Mouse (Mus musculus): Measurements from ENCODE around the gene Mta3. TPM values are rescaled to one million over a fixed set of nuclear protein-coding genes. Genes with fewer than 3 reads are reported as not detected.

Mta3 gene
- polyA plus RNA-seq, 1 experiment from 2014 or later: 44.5 TPM

DNA sequence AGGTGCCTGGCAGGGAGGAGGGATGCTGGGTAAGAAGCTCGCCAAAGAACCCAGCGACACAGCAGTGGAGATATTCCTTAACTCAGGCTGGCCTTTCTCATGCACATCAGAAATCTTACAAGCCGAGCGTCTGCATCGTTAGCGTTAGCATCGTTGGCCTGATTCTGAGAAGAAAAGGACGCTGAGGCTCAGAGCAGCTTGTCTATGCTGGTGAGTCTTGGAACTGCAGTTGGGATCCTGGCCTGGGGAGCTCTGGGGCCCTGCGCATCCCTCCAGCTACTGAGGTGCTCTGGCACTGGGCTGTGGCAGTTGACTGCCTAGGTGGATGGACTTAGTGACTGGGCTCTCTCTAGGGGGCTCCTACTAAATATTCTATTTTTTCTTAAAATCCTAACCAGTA is 133.2 kb downstream of the Mta3 start:
- Histone ChIP-seq H3K9me3 (replicated peaks; ENCODE audit: control insufficient read depth, low read length) (no peaks in the 10 kb centered on the region), H3K9ac (replicated peaks; ENCODE audit: low read length) (no peak overlapping the region), H3K36me3 (replicated peaks; ENCODE audit: control insufficient read depth, insufficient read depth, low read depth, low read length) (no peaks in the 10 kb centered on the region), H3K27ac (replicated peaks; ENCODE audit: low read depth, low read length) (no peak overlapping the region), H3K4me2 (ENCODE audit: low read depth, low read length) (no peak overlapping the region), H3K4me1 (ENCODE audit: control insufficient read depth, insufficient read depth, low read length) (no peaks in the 10 kb centered on the region), H3K27me3 (ENCODE audit: control insufficient read depth, insufficient read depth, low read length) (no peaks in the 10 kb centered on the region), H3K4me3 (ENCODE audit: low read depth, low read length) (no peak overlapping the region)
- ATAC-seq (replicated peaks; ENCODE audit: insufficient number of reproducible peaks, low FRiP score, low TSS enrichment, low read depth) (no peak), DNase-seq (ENCODE audit: low spot score) (no peak)
- WGBS: 65% methylated on average over 9 of the region's 9 CpGs

DNA sequence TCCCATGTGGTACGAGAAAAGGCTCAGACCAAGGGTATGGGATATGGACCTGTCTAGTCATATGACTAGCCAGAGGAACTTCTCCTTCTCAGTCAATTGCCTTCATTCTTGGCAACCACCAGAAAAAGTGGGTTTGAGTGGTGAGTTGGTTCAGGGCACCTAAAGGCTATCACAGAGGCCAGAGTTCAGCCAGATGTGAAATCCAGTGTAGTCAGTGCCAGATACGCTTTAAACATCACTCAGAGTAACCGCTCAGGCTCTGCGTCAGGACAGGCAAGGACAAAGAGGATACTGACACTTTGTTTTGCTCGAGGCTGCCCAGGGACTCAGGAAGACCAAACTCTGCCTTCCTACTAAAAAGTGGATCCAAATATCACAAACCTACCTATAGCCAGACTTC is 135.0 kb downstream of the Mta3 start:
- no peak for ATAC-seq (replicated peaks; ENCODE audit: insufficient number of reproducible peaks, low FRiP score, low TSS enrichment, low read depth)
- 71% methylated on average over 5 of the region's 5 CpGs for WGBS

DNA sequence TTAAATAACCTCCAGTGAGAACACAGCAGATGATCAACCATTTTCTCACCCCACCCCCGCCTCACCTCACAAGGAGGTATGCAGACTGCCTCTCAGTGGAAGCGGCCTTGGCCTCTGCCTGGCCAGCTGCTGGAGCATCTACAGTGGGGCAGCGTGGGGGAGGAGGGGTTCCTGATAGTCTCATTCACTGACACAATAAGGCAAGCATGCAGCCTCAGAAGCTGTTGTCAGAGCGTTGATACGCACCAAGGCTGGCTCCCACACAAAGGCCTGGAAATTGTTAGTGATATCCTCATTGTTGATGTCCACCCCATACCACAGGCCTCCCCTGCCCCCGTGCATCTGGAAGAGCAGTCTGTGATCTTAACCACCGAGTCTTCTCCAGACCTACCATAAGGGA is 137.8 kb downstream of the Mta3 start:
- no peak overlapping the region for H3K27ac ChIP-seq (replicated peaks; ENCODE audit: low read depth, low read length)
- no peaks in the 10 kb centered on the region for H3K36me3 ChIP-seq (replicated peaks; ENCODE audit: control insufficient read depth, insufficient read depth, low read depth, low read length)
- no peak overlapping the region for H3K4me3 ChIP-seq (ENCODE audit: low read depth, low read length)
- ATAC-seq (replicated peaks; ENCODE audit: insufficient number of reproducible peaks, low FRiP score, low TSS enrichment, low read depth): no peak
- H3K4me2 ChIP-seq (ENCODE audit: low read depth, low read length): no peak overlapping the region
- H3K9ac ChIP-seq (replicated peaks; ENCODE audit: low read length): no peak overlapping the region
- H3K27me3 ChIP-seq (ENCODE audit: control insufficient read depth, insufficient read depth, low read length): no peaks in the 10 kb centered on the region
- H3K9me3 ChIP-seq (replicated peaks; ENCODE audit: control insufficient read depth, low read length): no peaks in the 10 kb centered on the region
- WGBS: 68% methylated on average over 7 of the region's 7 CpGs
- no peak for DNase-seq (ENCODE audit: low spot score)
- H3K4me1 ChIP-seq (ENCODE audit: control insufficient read depth, insufficient read depth, low read length): no peaks in the 10 kb centered on the region

More for the DNA sequence above, 135.0 kb downstream of the Mta3 start:
- no peak overlapping the region for H3K9ac ChIP-seq (replicated peaks; ENCODE audit: low read length)
- no peak overlapping the region for H3K4me2 ChIP-seq (ENCODE audit: low read depth, low read length)
- H3K4me3 ChIP-seq (ENCODE audit: low read depth, low read length): no peak overlapping the region
- no peaks in the 10 kb centered on the region for H3K27me3 ChIP-seq (ENCODE audit: control insufficient read depth, insufficient read depth, low read length)
- no peaks in the 10 kb centered on the region for H3K36me3 ChIP-seq (replicated peaks; ENCODE audit: control insufficient read depth, insufficient read depth, low read depth, low read length)
- no peak for DNase-seq (ENCODE audit: low spot score)
- H3K4me1 ChIP-seq (ENCODE audit: control insufficient read depth, insufficient read depth, low read length): no peaks in the 10 kb centered on the region
- no peak overlapping the region for H3K27ac ChIP-seq (replicated peaks; ENCODE audit: low read depth, low read length)
- no peaks in the 10 kb centered on the region for H3K9me3 ChIP-seq (replicated peaks; ENCODE audit: control insufficient read depth, low read length)

DNA sequence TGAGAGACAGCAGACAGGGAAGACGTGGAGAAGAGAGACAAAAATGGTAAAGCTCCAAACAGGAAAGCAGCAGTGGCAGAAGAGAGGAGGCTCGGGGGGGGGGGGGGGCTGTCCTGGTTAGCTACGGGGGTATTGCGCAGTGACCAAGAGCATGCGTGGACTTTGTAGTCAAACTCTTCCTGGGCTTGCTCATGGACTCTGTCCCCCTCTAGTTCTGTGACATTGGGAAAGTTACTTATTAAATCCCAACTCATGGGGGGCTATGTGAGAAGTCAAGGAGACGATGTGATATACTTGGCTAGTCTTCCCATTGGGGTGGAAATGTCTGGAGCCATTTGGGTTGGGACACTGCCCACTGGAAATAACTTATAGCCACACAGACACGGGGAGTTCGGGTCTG is 139.6 kb downstream of the Mta3 start:
- H3K4me1 ChIP-seq (ENCODE audit: control insufficient read depth, insufficient read depth, low read length): no peaks in the 10 kb centered on the region; the same call in 1 of the 2 replicates
- no peaks in the 10 kb centered on the region for H3K36me3 ChIP-seq (replicated peaks; ENCODE audit: control insufficient read depth, insufficient read depth, low read depth, low read length)
- ATAC-seq (replicated peaks; ENCODE audit: insufficient number of reproducible peaks, low FRiP score, low TSS enrichment, low read depth) (no peak), DNase-seq (ENCODE audit: low spot score) (no peak)
- H3K4me3 ChIP-seq (ENCODE audit: low read depth, low read length): no peak overlapping the region
- H3K27ac ChIP-seq (replicated peaks; ENCODE audit: low read depth, low read length): no peak overlapping the region
- H3K9ac ChIP-seq (replicated peaks; ENCODE audit: low read length): no peak overlapping the region
- H3K9me3 ChIP-seq (replicated peaks; ENCODE audit: control insufficient read depth, low read length): no peaks in the 10 kb centered on the region
- H3K4me2 ChIP-seq (ENCODE audit: low read depth, low read length): no peak overlapping the region
- 77% methylated on average over 7 of the region's 8 CpGs for WGBS
- H3K27me3 ChIP-seq (ENCODE audit: control insufficient read depth, insufficient read depth, low read length): no peaks in the 10 kb centered on the region

DNA sequence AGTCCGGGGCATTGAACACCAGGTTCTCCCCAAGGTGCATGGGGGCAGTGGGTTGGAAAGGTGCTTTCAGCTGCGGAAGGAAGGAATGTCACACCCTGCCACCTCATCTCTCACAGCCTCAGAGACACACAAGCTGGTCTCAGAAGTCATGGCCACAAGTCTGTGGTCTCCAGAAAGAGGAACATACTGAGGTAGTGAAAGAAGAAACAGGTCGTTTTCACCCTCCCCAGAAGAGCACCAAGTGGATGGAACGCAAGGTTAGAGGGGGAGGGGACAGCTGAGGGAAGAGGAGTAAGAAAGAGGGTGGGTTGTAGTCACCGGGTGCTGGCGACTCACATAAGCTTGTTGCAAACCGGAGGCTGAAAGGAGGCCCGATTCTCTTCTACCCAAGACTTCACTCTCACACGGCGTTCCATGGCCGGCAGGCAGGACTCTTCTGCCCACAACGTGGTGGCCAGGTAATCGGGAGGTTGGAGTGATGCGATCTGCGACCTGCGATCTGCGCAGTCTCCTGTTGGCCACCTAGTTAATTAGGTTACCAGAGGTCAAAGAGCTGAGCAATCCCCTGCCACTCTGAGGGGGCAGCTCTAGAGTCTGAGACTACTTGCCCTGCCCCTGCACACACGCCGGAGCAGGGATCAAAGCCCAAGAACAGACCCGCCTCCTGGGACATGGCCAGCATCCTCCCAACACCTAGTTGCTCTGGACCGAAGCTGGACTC is 140.5 kb downstream of the Mta3 start:
- ATAC-seq (replicated peaks; ENCODE audit: insufficient number of reproducible peaks, low FRiP score, low TSS enrichment, low read depth): no peak
- Histone ChIP-seq H3K4me2 (ENCODE audit: low read depth, low read length) (no peak overlapping the region), H3K36me3 (replicated peaks; ENCODE audit: control insufficient read depth, insufficient read depth, low read depth, low read length) (no peaks in the 10 kb centered on the region), H3K27me3 (ENCODE audit: control insufficient read depth, insufficient read depth, low read length) (no peaks in the 10 kb centered on the region), H3K4me3 (ENCODE audit: low read depth, low read length) (no peak overlapping the region), H3K27ac (replicated peaks; ENCODE audit: low read depth, low read length) (no peak overlapping the region), H3K9me3 (replicated peaks; ENCODE audit: control insufficient read depth, low read length) (no peaks in the 10 kb centered on the region), H3K4me1 (ENCODE audit: control insufficient read depth, insufficient read depth, low read length) (no peaks in the 10 kb centered on the region; the same call in 1 of the 2 replicates), H3K9ac (replicated peaks; ENCODE audit: low read length) (no peak overlapping the region)
- WGBS: 84% methylated on average over 21 of the region's 21 CpGs
- no peak for DNase-seq (ENCODE audit: low spot score)

DNA sequence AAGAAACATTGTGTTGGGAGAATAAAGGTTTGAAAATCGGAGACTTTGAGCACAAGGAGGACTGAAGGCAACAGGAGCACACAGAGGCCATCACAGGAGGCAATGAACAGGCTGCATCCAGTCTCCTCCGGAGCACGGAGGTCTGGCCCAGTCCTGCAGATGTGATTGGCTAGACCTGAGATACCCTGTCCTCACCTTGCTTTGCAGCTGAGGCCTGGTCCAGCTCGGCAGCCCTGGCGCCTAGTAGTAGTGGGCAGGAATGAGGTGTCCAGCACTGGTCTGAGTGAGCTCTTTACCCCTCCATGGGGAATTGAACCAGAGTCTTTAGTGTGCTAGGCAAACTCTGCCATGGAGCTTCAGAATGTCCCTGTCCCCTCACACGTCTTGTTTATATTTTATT is 141.1 kb downstream of the Mta3 start:
- Histone ChIP-seq H3K4me2 (ENCODE audit: low read depth, low read length) (no peak overlapping the region), H3K4me1 (ENCODE audit: control insufficient read depth, insufficient read depth, low read length) (no peaks in the 10 kb centered on the region; the same call in 1 of the 2 replicates), H3K9me3 (replicated peaks; ENCODE audit: control insufficient read depth, low read length) (no peaks in the 10 kb centered on the region), H3K27ac (replicated peaks; ENCODE audit: low read depth, low read length) (no peak overlapping the region), H3K9ac (replicated peaks; ENCODE audit: low read length) (no peak overlapping the region), H3K36me3 (replicated peaks; ENCODE audit: control insufficient read depth, insufficient read depth, low read depth, low read length) (no peaks in the 10 kb centered on the region), H3K27me3 (ENCODE audit: control insufficient read depth, insufficient read depth, low read length) (no peaks in the 10 kb centered on the region), H3K4me3 (ENCODE audit: low read depth, low read length) (no peak overlapping the region)
- DNase-seq (ENCODE audit: low spot score) (no peak), ATAC-seq (replicated peaks; ENCODE audit: insufficient number of reproducible peaks, low FRiP score, low TSS enrichment, low read depth) (no peak)
- WGBS: 91% methylated on average over 6 of the region's 6 CpGs

DNA sequence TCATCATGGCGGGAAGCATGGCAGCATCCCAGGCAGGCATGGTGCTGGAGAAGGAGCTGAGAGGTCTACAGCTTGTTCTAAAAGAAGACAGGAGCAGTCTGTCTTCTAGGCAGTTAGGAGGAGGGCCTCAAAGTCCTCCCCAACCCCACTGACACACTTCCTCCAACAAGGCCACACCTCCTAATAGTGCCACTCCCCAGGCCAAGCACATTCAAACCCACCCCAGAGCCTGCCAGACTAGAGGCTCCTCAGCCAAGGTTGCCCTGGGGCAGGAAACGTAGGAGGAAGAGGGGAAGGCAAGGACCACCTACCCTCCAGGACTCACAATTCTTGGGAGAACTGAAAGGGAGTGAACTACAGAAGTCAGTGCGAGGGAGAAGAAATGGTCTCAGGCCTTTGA is 141.9 kb downstream of the Mta3 start, which contains the start of gene Haao:
Haao (minus strand) TSS at position 149 of the 400 bp plus-strand sequence.
- ATAC-seq (replicated peaks; ENCODE audit: insufficient number of reproducible peaks, low FRiP score, low TSS enrichment, low read depth) (no peak), DNase-seq (ENCODE audit: low spot score) (no peak)
- Histone ChIP-seq H3K27me3 (ENCODE audit: control insufficient read depth, insufficient read depth, low read length) (no peaks in the 10 kb centered on the region), H3K27ac (replicated peaks; ENCODE audit: low read depth, low read length) (no peak within 1 kb of the TSS), H3K4me1 (ENCODE audit: control insufficient read depth, insufficient read depth, low read length) (no peaks in the 10 kb centered on the region; the same call in 1 of the 2 replicates), H3K4me2 (ENCODE audit: low read depth, low read length) (no peak within 1 kb of the TSS), H3K36me3 (replicated peaks; ENCODE audit: control insufficient read depth, insufficient read depth, low read depth, low read length) (no peaks in the 10 kb centered on the region), H3K9me3 (replicated peaks; ENCODE audit: control insufficient read depth, low read length) (no peaks in the 10 kb centered on the region), H3K4me3 (ENCODE audit: low read depth, low read length) (no peak within 1 kb of the TSS), H3K9ac (replicated peaks; ENCODE audit: low read length) (no peak within 1 kb of the TSS)
- WGBS: 69% methylated on average over 3 of the region's 3 CpGs

DNA sequence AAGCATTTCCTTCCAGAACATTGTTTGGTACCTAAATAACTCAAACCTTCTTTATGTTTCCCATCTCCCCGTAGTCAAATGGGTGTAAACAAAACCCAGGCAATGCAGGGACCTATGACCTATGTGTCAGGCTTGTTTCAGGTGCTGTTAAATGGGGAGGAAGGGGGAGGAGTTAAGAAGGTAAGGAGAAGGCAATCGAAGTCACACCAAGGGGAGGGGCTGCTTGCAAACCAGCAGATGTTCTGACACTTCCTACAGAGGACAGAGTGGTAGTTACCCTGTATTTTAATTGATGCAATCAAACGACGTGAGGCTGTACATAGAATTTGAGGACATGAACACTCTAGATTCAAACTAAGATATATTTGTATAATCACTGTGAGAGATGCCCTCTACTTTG is 142.5 kb downstream of the Mta3 start:
- ATAC-seq (replicated peaks; ENCODE audit: insufficient number of reproducible peaks, low FRiP score, low TSS enrichment, low read depth) (no peak), DNase-seq (ENCODE audit: low spot score) (no peak)
- no peak overlapping the region for H3K4me2 ChIP-seq (ENCODE audit: low read depth, low read length)
- no peaks in the 10 kb centered on the region for H3K27me3 ChIP-seq (ENCODE audit: control insufficient read depth, insufficient read depth, low read length)
- H3K4me1 ChIP-seq (ENCODE audit: control insufficient read depth, insufficient read depth, low read length): no peaks in the 10 kb centered on the region; the same call in 1 of the 2 replicates
- no peak overlapping the region for H3K27ac ChIP-seq (replicated peaks; ENCODE audit: low read depth, low read length)
- no peak overlapping the region for H3K9ac ChIP-seq (replicated peaks; ENCODE audit: low read length)
- 69% methylated on average over 4 of the region's 4 CpGs for WGBS
- no peaks in the 10 kb centered on the region for H3K9me3 ChIP-seq (replicated peaks; ENCODE audit: control insufficient read depth, low read length)
- H3K36me3 ChIP-seq (replicated peaks; ENCODE audit: control insufficient read depth, insufficient read depth, low read depth, low read length): no peaks in the 10 kb centered on the region
- H3K4me3 ChIP-seq (ENCODE audit: low read depth, low read length): no peak overlapping the region

All from embryonic facial prominence, embryonic 11.5 days (tissue).